Mouse (Mus musculus): ENCODE measurements at regions not wholly inside any gene's neighbourhood (a gene's known extent, or its start where the extent isn't known, plus 50 kb on each side); places are given as distances from the start of the nearest gene placed in this dataset.

DNA sequence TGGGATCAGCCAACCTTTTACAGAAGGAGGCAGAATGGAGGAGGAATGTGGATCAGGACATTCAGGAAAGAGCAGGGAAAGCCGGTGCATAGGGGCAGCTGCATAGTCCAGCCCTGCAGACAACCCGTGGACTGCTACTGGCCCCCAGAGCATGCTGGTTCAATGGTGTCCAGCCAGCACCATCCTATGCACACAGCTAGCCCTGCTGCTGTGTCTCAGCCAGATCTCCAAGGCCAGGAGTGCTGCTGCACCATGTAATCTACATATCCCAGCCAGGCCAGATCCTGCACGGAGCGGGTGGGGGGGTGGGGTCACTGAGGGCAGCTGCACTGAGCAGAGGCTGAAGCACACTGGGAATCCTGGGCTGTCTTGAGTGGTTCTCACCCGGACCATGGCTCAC is 165.8 kb upstream of the Rpl38 start:
- H3K9ac ChIP-seq (replicated peaks; ENCODE audit: low read depth, low read length): no peak overlapping the region
- peaks cover 8% of the 10 kb centered on the region for H3K4me1 ChIP-seq (replicated peaks; ENCODE audit: control insufficient read depth, insufficient read depth, low read length)
- no peaks in the 10 kb centered on the region for H3K27me3 ChIP-seq (replicated peaks; ENCODE audit: control insufficient read depth, insufficient read depth, low read length)
- no peak overlapping the region for H3K27ac ChIP-seq (ENCODE audit: low read length)
- peaks cover 2% of the 10 kb centered on the region; the same call in 1 of the 2 replicates for H3K9me3 ChIP-seq (ENCODE audit: control insufficient read depth, low read length)
- H3K4me3 ChIP-seq (replicated peaks; ENCODE audit: low read length): no peak overlapping the region
- no peaks in the 10 kb centered on the region for H3K36me3 ChIP-seq (ENCODE audit: control insufficient read depth, insufficient read depth)
- WGBS: 29% methylated on average over 5 of the region's 5 CpGs
- no peak for ATAC-seq
- no peak overlapping the region for H3K4me2 ChIP-seq (ENCODE audit: low read length)

DNA sequence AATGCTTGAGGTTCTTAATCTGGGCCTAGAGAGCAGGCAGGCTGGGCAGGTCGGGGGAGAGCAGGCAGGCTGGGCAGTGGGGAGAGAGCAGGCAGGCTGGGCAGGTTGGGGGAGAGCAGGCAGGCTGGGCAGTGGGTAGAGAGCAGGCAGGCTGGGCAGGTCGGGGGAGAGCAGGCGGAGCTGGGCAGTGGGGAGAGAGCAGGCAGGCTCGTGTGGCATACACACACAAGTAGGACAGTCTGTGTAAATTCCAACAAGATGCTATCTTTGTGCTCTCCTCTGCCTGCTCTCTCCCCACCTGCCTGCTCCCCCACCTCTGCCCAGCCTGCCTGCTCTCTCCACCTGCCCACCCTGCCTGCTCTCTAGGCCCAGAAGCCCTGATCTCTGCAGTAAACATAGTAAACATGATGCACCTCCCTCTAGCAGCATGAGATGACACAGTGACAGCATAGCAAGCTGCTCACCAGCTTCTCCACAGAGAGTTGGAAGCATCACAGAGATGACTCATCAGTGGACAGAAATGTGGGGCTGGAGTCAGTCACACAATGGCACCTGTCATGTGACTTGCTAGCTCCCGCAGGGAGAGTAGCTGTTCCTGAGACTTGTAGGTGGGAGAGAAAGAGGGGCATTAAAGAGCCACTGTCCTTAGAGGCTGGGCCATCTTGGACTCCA is 166.3 kb upstream of the Rpl38 start:
- Histone ChIP-seq H3K9ac (replicated peaks; ENCODE audit: low read depth, low read length) (no peak overlapping the region), H3K9me3 (ENCODE audit: control insufficient read depth, low read length) (peaks cover 2% of the 10 kb centered on the region; the same call in 1 of the 2 replicates), H3K4me1 (replicated peaks; ENCODE audit: control insufficient read depth, insufficient read depth, low read length) (peaks cover 8% of the 10 kb centered on the region), H3K36me3 (ENCODE audit: control insufficient read depth, insufficient read depth) (no peaks in the 10 kb centered on the region), H3K27ac (ENCODE audit: low read length) (no peak overlapping the region), H3K27me3 (replicated peaks; ENCODE audit: control insufficient read depth, insufficient read depth, low read length) (no peaks in the 10 kb centered on the region), H3K4me3 (replicated peaks; ENCODE audit: low read length) (no peak overlapping the region), H3K4me2 (ENCODE audit: low read length) (no peak overlapping the region)
- WGBS: 54% methylated on average over 5 of the region's 5 CpGs
- ATAC-seq: no peak

DNA sequence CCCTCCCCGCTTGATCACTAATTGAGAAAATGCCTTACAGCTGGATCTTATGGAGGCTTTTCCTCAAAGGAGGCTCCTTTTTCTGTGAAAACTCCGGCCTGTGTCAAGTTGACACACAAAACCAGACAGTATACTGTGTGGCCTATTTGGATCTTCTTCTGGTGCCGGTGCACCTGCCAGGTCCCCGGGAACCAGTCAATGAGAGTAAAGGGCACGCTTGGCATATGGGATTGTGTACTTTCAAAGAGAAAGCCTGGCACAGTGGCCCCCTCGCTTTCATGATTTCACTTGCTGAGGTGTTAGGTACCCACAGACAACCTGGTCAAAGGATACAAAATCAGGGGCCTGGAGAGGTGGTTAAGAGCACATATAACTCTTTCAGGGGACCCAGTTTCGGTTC is 167.9 kb upstream of the Rpl38 start:
- no peak overlapping the region for H3K27ac ChIP-seq (ENCODE audit: low read length)
- no peak overlapping the region for H3K9ac ChIP-seq (replicated peaks; ENCODE audit: low read depth, low read length)
- no peaks in the 10 kb centered on the region for H3K27me3 ChIP-seq (replicated peaks; ENCODE audit: control insufficient read depth, insufficient read depth, low read length)
- H3K36me3 ChIP-seq (ENCODE audit: control insufficient read depth, insufficient read depth): no peaks in the 10 kb centered on the region
- H3K4me3 ChIP-seq (replicated peaks; ENCODE audit: low read length): no peak overlapping the region
- H3K4me2 ChIP-seq (ENCODE audit: low read length): no peak overlapping the region
- H3K4me1 ChIP-seq (replicated peaks; ENCODE audit: control insufficient read depth, insufficient read depth, low read length): peaks cover 16% of the 10 kb centered on the region
- WGBS: 93% methylated on average over 7 of the region's 7 CpGs
- no peak for ATAC-seq
- H3K9me3 ChIP-seq (ENCODE audit: control insufficient read depth, low read length): peaks cover 2% of the 10 kb centered on the region; the same call in 1 of the 2 replicates

DNA sequence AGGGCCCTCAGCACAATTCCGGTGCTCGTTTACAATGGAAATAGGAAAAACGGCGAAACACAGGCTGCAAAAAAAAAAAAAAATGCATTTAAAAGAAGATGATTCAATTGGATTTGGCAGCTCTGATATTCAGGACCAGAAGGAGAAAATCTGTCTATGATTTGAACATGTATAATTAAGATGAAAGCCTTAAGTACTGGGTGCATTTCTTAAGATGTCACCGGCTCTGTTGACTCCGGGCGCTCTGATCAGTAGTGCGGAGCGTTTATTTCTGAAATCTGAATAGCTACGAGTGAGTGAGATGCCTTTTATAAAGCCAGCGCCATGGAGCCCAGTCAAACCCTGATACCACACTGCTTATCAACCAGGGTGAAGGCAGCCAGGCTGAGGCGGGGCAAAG is 168.7 kb upstream of the Rpl38 start:
- Histone ChIP-seq H3K4me3 (replicated peaks; ENCODE audit: low read length) (no peak overlapping the region), H3K4me2 (ENCODE audit: low read length) (no peak overlapping the region), H3K9ac (replicated peaks; ENCODE audit: low read depth, low read length) (no peak overlapping the region), H3K27me3 (replicated peaks; ENCODE audit: control insufficient read depth, insufficient read depth, low read length) (no peaks in the 10 kb centered on the region), H3K4me1 (replicated peaks; ENCODE audit: control insufficient read depth, insufficient read depth, low read length) (peaks cover 24% of the 10 kb centered on the region), H3K27ac (ENCODE audit: low read length) (peak overlapping the region; percentile 90), H3K36me3 (ENCODE audit: control insufficient read depth, insufficient read depth) (no peaks in the 10 kb centered on the region), H3K9me3 (ENCODE audit: control insufficient read depth, low read length) (peaks cover 2% of the 10 kb centered on the region; the same call in 1 of the 2 replicates)
- 45% methylated on average over 12 of the region's 12 CpGs for WGBS
- ATAC-seq: peak; percentile 69; the same call in 1 of the 2 replicates

DNA sequence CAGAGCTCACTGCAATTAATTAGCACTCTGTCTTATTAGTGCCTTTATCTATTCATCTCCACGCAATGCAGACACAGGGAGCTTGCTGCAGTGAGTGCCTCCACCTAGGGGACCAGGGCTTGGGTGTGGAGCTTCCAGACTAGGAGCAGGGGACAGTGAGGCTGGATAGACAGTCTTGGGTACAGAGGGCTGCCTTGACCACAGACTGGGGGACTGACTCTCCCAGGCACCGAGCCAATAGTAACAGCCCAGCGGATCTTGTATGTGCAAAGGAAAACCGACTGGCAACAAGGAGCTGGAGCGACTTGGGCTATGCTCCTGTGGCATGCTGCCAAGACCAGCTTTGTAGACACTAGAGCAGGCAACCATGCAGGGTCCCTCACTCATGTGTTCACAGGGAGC is 172.8 kb upstream of the Rpl38 start:
- H3K27ac ChIP-seq (ENCODE audit: low read length): peak overlapping the region; percentile 51
- ATAC-seq: peak; percentile 84
- peaks cover 25% of the 10 kb centered on the region for H3K4me1 ChIP-seq (replicated peaks; ENCODE audit: control insufficient read depth, insufficient read depth, low read length)
- H3K27me3 ChIP-seq (replicated peaks; ENCODE audit: control insufficient read depth, insufficient read depth, low read length): 0 out of 2 replicates have a peak, but pooled peaks cover 3% of the 10 kb centered on the region
- peak overlapping the region; percentile 36; the same call in 1 of the 2 replicates for H3K9ac ChIP-seq (replicated peaks; ENCODE audit: low read depth, low read length)
- 5% methylated on average over 5 of the region's 5 CpGs for WGBS
- H3K4me3 ChIP-seq (replicated peaks; ENCODE audit: low read length): no peak overlapping the region
- no peaks in the 10 kb centered on the region for H3K9me3 ChIP-seq (ENCODE audit: control insufficient read depth, low read length)
- no peaks in the 10 kb centered on the region for H3K36me3 ChIP-seq (ENCODE audit: control insufficient read depth, insufficient read depth)
- peak overlapping the region; percentile 24 for H3K4me2 ChIP-seq (ENCODE audit: low read length)

DNA sequence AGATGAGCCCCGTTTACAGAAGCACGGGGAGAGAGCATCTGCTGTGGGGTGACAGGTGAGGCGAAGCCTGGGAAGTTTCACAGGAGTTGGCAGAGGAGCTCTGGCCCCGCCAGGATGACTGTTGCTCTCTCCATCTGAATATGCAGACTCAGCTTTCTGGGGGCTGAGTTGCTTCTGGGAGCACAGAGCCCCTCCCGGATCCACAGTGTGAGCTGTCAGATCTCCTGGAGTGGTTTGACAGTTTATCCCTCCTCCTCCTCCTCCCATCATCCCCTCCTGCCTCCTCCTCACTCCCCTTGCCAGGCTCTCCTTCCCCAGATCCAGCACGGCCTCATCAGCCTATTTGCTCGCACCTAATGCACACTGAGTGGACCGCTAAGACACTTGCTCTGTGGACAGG is 181.9 kb upstream of the Rpl38 start:
- Histone ChIP-seq H3K4me1 (replicated peaks; ENCODE audit: control insufficient read depth, insufficient read depth, low read length) (peaks cover 17% of the 10 kb centered on the region), H3K27me3 (replicated peaks; ENCODE audit: control insufficient read depth, insufficient read depth, low read length) (0 out of 2 replicates have a peak, but pooled peaks cover 4% of the 10 kb centered on the region), H3K27ac (ENCODE audit: low read length) (no peak overlapping the region), H3K36me3 (ENCODE audit: control insufficient read depth, insufficient read depth) (no peaks in the 10 kb centered on the region), H3K4me2 (ENCODE audit: low read length) (no peak overlapping the region), H3K4me3 (replicated peaks; ENCODE audit: low read length) (no peak overlapping the region), H3K9me3 (ENCODE audit: control insufficient read depth, low read length) (no peaks in the 10 kb centered on the region), H3K9ac (replicated peaks; ENCODE audit: low read depth, low read length) (no peak overlapping the region; the same call in 1 of the 2 replicates)
- WGBS: 41% methylated on average over 8 of the region's 8 CpGs
- ATAC-seq: peak; percentile 80

DNA sequence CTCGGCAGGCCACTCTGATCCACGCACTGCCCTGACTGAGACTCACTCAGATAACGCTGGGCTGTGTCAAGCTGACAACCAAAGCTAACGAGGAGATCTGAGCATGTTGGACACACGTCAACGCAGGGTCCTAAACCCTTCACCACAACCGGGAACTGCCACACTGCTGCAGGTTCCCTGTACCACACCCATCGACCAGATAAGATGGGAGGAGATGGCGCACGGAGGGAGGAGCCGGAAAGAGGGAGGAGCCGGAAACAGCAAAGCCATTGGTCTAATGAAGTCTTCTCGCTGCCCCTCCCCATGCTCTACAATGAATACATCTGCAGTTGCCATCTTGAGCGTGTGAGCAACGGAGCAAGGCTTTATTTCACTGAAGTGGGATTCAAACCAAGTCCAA is 182.9 kb upstream of the Rpl38 start:
- peaks cover 17% of the 10 kb centered on the region for H3K4me1 ChIP-seq (replicated peaks; ENCODE audit: control insufficient read depth, insufficient read depth, low read length)
- WGBS: 68% methylated on average over 15 of the region's 15 CpGs
- H3K27me3 ChIP-seq (replicated peaks; ENCODE audit: control insufficient read depth, insufficient read depth, low read length): 0 out of 2 replicates have a peak, but pooled peaks cover 4% of the 10 kb centered on the region
- H3K9me3 ChIP-seq (ENCODE audit: control insufficient read depth, low read length): no peaks in the 10 kb centered on the region
- H3K36me3 ChIP-seq (ENCODE audit: control insufficient read depth, insufficient read depth): no peaks in the 10 kb centered on the region
- ATAC-seq: no peak
- H3K9ac ChIP-seq (replicated peaks; ENCODE audit: low read depth, low read length): no peak overlapping the region
- H3K27ac ChIP-seq (ENCODE audit: low read length): no peak overlapping the region
- H3K4me3 ChIP-seq (replicated peaks; ENCODE audit: low read length): no peak overlapping the region
- H3K4me2 ChIP-seq (ENCODE audit: low read length): no peak overlapping the region

DNA sequence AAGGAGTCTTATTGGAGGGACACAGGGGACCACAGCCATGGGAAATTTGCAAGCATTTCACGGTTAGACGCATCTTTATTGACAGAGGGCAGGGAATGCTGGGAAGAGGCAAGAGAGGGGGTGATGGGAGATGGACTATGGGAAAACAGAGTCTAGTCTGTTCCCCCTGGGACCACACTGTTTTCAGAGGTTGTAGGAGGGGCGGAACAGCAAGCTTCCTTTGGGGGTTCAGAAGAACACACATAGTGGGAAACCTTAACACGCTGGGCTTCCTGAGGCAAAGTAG is 183.7 kb upstream of the Rpl38 start:
- WGBS: 67% methylated on average over 4 of the region's 4 CpGs
- H3K27ac ChIP-seq (ENCODE audit: low read length): no peak overlapping the region

DNA sequence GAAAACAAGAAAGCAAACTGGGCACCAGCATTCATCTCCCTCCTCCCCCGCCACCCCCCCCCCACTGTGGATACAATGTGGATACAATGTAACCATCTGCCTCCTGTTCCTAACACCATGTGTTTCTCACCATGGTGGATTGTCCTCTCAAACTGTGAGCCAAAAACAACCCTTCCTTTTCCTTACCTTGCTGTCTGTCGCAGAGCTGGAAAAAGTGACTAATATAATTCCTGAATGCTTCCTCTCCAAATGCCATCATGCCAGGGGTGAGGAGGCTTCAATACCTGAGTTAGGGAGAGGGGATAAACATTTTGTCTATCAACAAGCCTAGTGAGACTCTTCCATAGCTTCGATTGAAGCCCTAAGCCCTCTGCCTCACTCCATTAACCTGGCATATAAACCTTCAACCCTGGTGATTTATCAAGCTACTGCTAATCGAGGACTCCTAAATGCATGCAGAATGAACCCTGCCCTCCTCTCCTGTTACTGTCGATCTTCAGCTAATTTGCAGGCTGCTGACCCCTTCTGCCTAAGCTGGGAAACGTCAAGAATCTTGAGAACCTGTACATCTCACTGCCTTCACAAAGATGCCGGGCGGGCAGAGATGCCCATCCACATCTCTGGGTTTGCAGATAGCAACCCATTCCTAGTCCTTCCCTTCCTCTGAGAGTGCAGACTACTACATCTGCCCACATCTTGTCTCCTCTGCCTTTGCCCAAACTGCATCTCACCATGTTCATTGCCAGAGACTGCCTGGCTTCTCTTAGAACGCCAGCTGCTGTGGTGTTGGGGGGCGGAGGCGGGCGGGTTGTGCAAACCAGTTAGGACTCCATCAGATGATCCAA is 184.3 kb upstream of the Rpl38 start:
- no peaks in the 10 kb centered on the region for H3K9me3 ChIP-seq (ENCODE audit: control insufficient read depth, low read length)
- WGBS: 69% methylated on average over 12 of the region's 12 CpGs
- no peak overlapping the region for H3K9ac ChIP-seq (replicated peaks; ENCODE audit: low read depth, low read length)

More for the DNA sequence above, 183.7 kb upstream of the Rpl38 start:
- ATAC-seq: no peak
- Histone ChIP-seq H3K9ac (replicated peaks; ENCODE audit: low read depth, low read length) (no peak overlapping the region), H3K36me3 (ENCODE audit: control insufficient read depth, insufficient read depth) (no peaks in the 10 kb centered on the region), H3K9me3 (ENCODE audit: control insufficient read depth, low read length) (no peaks in the 10 kb centered on the region), H3K27me3 (replicated peaks; ENCODE audit: control insufficient read depth, insufficient read depth, low read length) (0 out of 2 replicates have a peak, but pooled peaks cover under 1% of the 10 kb centered on the region), H3K4me2 (ENCODE audit: low read length) (no peak overlapping the region), H3K4me3 (replicated peaks; ENCODE audit: low read length) (no peak overlapping the region), H3K4me1 (replicated peaks; ENCODE audit: control insufficient read depth, insufficient read depth, low read length) (peaks cover 19% of the 10 kb centered on the region)

More for the DNA sequence above, 184.3 kb upstream of the Rpl38 start:
- no peaks in the 10 kb centered on the region for H3K27me3 ChIP-seq (replicated peaks; ENCODE audit: control insufficient read depth, insufficient read depth, low read length)
- H3K4me3 ChIP-seq (replicated peaks; ENCODE audit: low read length): no peak overlapping the region
- ATAC-seq: no peak
- no peak overlapping the region for H3K27ac ChIP-seq (ENCODE audit: low read length)
- no peak overlapping the region for H3K4me2 ChIP-seq (ENCODE audit: low read length)
- no peaks in the 10 kb centered on the region for H3K36me3 ChIP-seq (ENCODE audit: control insufficient read depth, insufficient read depth)
- peaks cover 22% of the 10 kb centered on the region for H3K4me1 ChIP-seq (replicated peaks; ENCODE audit: control insufficient read depth, insufficient read depth, low read length)
